8 mouse cellular contexts compared by ENCODE assay signal in the genomic region with DNA sequence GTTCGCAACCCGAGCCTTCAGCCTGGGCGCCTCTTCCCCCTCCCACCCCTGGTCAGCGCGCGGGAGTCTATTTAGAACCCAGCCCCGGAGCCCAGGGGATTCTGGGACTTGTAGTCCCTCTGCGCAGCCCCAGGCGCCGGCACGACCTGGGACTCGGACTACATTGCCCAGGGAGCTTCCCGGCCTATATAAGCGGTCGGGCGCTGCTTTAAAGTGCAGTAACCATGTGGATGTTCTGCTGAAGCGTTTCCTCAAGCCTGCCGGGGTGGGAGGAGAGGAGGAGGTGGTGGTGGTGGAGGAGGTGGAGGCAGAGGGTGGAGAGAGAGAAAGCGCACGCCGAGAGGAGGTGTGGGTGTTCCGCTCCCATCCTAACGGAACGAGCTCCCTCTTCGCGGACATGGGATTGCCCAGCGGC. TPM values are rescaled to one million over a fixed set of nuclear protein-coding genes. Genes with fewer than 3 reads are reported as not detected.
DNase-seq lines count a peak whose midpoint lies in the region; ATAC-seq lines count a peak whose summit lies in the region.

Gene Itpr1, plus strand, starts transcription at position 216 of the 415 bp plus-strand sequence.

- H3K9me3 ChIP-seq in hindbrain, embryonic 12.5 days (replicated peaks), result no peaks in the 10 kb centered on the region

- H3K27me3 ChIP-seq in hindbrain, embryonic 12.5 days, result no peaks in the 10 kb centered on the region

- peak; percentile 100 for ATAC-seq in hindbrain, embryonic 12.5 days (ENCODE audit: low FRiP score)

- H3K4me1 ChIP-seq in hindbrain, embryonic 12.5 days, result peaks cover 5% of the 10 kb centered on the region

- H3K27ac ChIP-seq in hindbrain, embryonic 12.5 days, result no peak within 1 kb of the TSS

- peak; percentile 99 for DNase-seq in NIH3T3 (ENCODE audit: low read depth)
- peak; percentile 97 to 99 for DNase-seq in cerebellum, postnatal 10 days
- DNase-seq in frontal cortex, postnatal 10 days (ENCODE audit: low spot score in 2 of 2), result peak; percentile 94 to 95
- peak; percentile 93 to 97 for DNase-seq in layer of hippocampus, postnatal 14 days (ENCODE audit: low spot score in 2 of 2)
- peak; percentile 98 for DNase-seq in lung, postnatal 14 days
- DNase-seq in retina, adult 2 months (ENCODE audit: low read depth, low spot score), result peak; percentile 91
- DNase-seq in thymus, postnatal 36 days, result peak; percentile 97 to 98

- H3K36me3 ChIP-seq in hindbrain, embryonic 12.5 days, result no peaks in the 10 kb centered on the region

- peak within 1 kb of the TSS; percentile 86 for H3K4me2 ChIP-seq in hindbrain, embryonic 12.5 days (replicated peaks)

- 0% methylated on average over 27 of the region's 27 CpGs for WGBS in hindbrain, embryonic 12.5 days

- peak within 1 kb of the TSS; percentile 68 for H3K4me3 ChIP-seq in hindbrain, embryonic 12.5 days

- peak within 1 kb of the TSS; percentile 63 for H3K9ac ChIP-seq in hindbrain, embryonic 12.5 days

RNA-seq across cellular contexts. Expression of gene Itpr1, which starts in this region (rescaled TPM):
- polyA plus RNA-seq in hindbrain, embryonic 12.5 days (2016; fragmentation: Nextera tagmentation; extraction: Ambion mirVana), result 8.2 and 10.3 TPM in 2 replicates
- 100 to 1,000 TPM; 132 to 141 TPM for total RNA-seq in layer of hippocampus, postnatal 14 days (2021)
